Mouse (Mus musculus) thymus, adult 2 months (tissue): ENCODE results near the gene Ebf4. TPM values are rescaled to one million over a fixed set of nuclear protein-coding genes. Genes with fewer than 3 reads are reported as not detected.

Experiments used
- DNase-seq: peaks from one replicate; pipeline ENCODE4 v3.0.0; 2021
- H3K27ac ChIP-seq: fragments of 200-500 bp; 2 replicates; pipeline ENCODE4 v1.5.1; 2012; ENCODE audit warnings: low read length, control low read depth; ENCODE audit not compliant: control insufficient read depth, insufficient read depth
- H3K27me3 ChIP-seq: fragments of 200-500 bp; 2 replicates; pipeline ENCODE4 v1.6.1; 2012; ENCODE audit warnings: mild to moderate bottlenecking, low read length, moderate library complexity, mixed read lengths; ENCODE audit not compliant: control insufficient read depth, insufficient read depth
- H3K36me3 ChIP-seq: fragments of 200-500 bp; 2 replicates; pipeline ENCODE4 v1.6.1; 2012; ENCODE audit warnings: mild to moderate bottlenecking, low read length, moderate library complexity; ENCODE audit not compliant: control insufficient read depth, insufficient read depth
- H3K4me1 ChIP-seq: fragments of 200-500 bp; replicated peaks from 2 replicates; pipeline ENCODE4 v1.6.1; 2012; ENCODE audit warnings: low read length; ENCODE audit not compliant: control insufficient read depth, insufficient read depth
- H3K4me3 ChIP-seq: fragments of 200-500 bp; 2 replicates; pipeline ENCODE4 v1.5.1; 2012; ENCODE audit warnings: mild to moderate bottlenecking, low read length, control low read depth, moderate library complexity; ENCODE audit not compliant: control insufficient read depth, insufficient read depth
- CTCF ChIP-seq: fragments of 200-500 bp; IDR thresholded peaks from 2 replicates; pipeline ENCODE4 v1.5.1; 2012; ENCODE audit warnings: mild to moderate bottlenecking, control low read depth, low read length, moderate library complexity, borderline replicate concordance; ENCODE audit not compliant: control insufficient read depth, poor library complexity, insufficient read depth; ENCODE audit errors: extremely low read depth
- POLR2A ChIP-seq: fragments of 200-500 bp; IDR thresholded peaks from 2 replicates; pipeline ENCODE4 v1.6.1; 2012; ENCODE audit warnings: mild to moderate bottlenecking, low read length, control low read depth, moderate library complexity; ENCODE audit not compliant: control insufficient read depth, poor library complexity, insufficient read depth; ENCODE audit errors: extremely low read depth
- WGBS: fragments of 180-500 bp; shearing (Covaris S2); methylation state at CpG from one replicate; pipeline ENCODE4 v1.1.7; 2018; 5-methylcytosine and 5-hydroxymethylcytosine counted together
- polyA plus RNA-seq: library from polyadenylated mRNA; depleted of rRNA; stranded (reverse); fragments of >200 nt; gene quantifications from 2 replicates; pipeline ENCODE4 v1.2.3, GENCODE M21; 2012

Gene Ebf4
- polyA plus RNA-seq, 1 experiment = 0.78 TPM

DNA sequence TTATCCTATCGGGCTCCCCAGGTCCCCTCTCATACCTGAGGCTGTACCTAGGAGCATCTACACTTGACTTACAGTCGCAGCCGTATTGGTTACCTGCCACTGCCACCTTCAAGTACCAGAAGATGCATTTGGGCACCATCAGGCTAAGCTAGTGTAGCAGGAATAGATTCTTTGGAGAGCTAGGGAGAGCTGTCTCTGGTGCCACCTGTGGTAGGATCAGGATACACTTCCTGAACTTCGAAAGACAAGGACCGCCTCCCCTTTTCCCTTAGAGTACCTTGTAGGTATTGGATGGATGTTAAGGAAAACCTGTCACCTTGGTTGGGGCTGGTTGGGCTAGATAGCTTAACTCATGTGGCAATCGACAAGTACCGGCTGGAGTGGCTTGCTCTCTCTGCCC lies 26.9 kb upstream of the Ebf4 start:
- no peaks in the 10 kb centered on the region for H3K36me3 ChIP-seq
- H3K27ac ChIP-seq = no peak overlapping the region
- DNase-seq = no peak
- H3K4me3 ChIP-seq = no peak overlapping the region
- WGBS = 88% methylated on average over 7 of the region's 7 CpGs
- H3K27me3 ChIP-seq = no peaks in the 10 kb centered on the region
- no peaks in the 10 kb centered on the region for H3K4me1 ChIP-seq
- TF ChIP-seq CTCF (no peak), POLR2A (no peak)

DNA sequence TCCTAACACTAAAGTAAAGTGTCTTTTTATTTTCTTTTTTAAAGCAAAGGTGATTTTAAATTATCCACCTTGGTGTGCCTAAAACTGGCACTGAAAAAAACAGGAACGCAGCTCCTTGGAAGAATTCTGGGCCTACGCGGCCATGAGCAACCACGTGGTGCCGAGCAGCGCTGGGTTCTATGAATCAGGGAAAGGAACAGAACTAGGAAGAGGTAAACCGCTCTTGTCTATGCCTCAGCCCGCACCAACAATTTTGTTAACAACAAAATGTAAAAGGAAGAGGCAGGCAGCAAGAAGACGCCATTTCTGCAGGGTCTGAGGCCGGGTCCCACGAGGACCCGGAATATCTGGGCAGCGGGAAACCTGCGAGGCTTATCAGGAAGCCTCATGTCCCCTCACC lies 21.2 kb upstream of the Ebf4 start:
- TF ChIP-seq CTCF (0 out of 2 replicates have a peak, but pooled peaks have one; percentile 10), POLR2A (no peak)
- Histone ChIP-seq H3K27ac (peak overlapping the region; percentile 49), H3K4me1 (peaks cover 7% of the 10 kb centered on the region; the same call in 1 of the 2 replicates), H3K27me3 (no peaks in the 10 kb centered on the region), H3K36me3 (peaks cover 26% of the 10 kb centered on the region), H3K4me3 (peak overlapping the region; percentile 64)
- WGBS = under 1% methylated on average over 14 of the region's 14 CpGs
- DNase-seq = no peak

DNA sequence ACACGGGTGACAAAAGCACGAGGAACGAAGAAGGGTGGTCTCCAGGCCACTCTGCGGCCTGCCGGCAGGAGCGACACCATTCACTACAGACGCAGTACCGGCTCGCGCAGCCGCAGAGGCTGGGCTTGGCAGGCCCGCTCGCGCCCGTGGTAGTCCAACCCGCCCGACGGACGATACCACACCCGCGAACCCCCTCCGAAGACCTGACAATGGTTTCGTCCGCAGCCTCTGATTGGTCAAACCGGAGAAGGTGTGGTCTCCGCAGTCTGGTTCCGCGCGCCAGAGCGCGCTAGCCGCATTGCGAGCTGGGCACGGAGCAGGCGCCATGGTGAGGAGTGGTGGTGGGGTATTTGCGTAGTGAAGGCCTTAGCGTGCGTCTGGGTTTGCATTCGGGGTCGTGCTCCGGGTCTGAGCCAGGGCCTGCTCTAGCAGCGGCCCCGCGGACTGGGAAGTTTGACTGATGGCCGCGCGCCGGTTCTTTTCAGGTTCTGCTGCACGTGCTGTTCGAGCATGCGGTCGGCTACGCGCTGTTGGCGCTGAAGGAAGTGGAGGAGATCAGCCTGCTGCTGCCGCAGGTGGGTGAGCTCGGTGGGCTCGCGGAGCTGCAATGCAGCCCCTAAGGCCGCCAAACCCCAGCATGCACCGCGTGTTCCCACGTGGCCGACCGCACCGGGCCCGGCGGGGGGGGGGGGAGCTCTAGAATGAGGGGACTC lies 20.7 kb upstream of the Ebf4 start, which contains the start of gene Nop56:
TSS of gene Nop56 (plus strand) at position 282 of the 713 bp plus-strand sequence.
- Histone ChIP-seq H3K4me1 (peaks cover 7% of the 10 kb centered on the region; the same call in 1 of the 2 replicates), H3K27ac (peak within 1 kb of the TSS; percentile 59), H3K36me3 (peaks cover 28% of the 10 kb centered on the region), H3K27me3 (no peaks in the 10 kb centered on the region), H3K4me3 (peak within 1 kb of the TSS; percentile 73)
- WGBS = under 1% methylated on average over 68 of the region's 68 CpGs
- DNase-seq = peak; percentile 99
- TF ChIP-seq POLR2A = peak; percentile 100
- no peak for TF ChIP-seq CTCF

- H3K36me3 ChIP-seq = peaks cover 33% of the 10 kb centered on the region
- 0 out of 2 replicates have a peak overlapping the region, but pooled peaks have one; percentile 2 for H3K27ac ChIP-seq
- whole genome bisulfite sequencing = 3% methylated on average over 10 of the region's 10 CpGs
- DNase-seq = no peak
- H3K4me1 ChIP-seq = peaks cover 7% of the 10 kb centered on the region; the same call in 1 of the 2 replicates
- TF ChIP-seq CTCF (no peak), POLR2A (no peak)
- no peaks in the 10 kb centered on the region for H3K27me3 ChIP-seq
- H3K4me3 ChIP-seq = peak overlapping the region; percentile 73
Measured at GRCm38 (mm10) chr2:130274862-130275261, 20.1 kb upstream of the Ebf4 start.

DNA sequence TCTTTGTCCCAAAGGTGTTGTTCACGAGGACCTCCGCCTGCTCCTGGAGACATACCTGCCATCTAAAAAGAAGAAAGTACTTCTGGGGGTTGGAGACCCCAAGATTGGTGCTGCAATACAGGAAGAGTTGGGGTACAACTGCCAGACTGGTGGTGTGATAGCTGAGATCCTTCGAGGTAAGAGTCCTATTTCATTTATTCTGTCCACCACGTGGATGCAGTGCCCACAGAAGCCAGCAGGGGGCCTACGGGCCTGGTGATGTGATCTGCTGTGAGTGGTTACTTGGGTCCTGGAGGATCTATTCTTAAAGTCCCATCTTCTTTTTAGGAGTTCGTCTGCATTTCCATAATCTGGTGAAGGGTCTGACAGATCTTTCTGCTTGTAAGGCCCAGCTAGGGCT lies 19.3 kb upstream of the Ebf4 start:
- 60% methylated on average over 6 of the region's 6 CpGs for WGBS
- Histone ChIP-seq H3K4me1 (peaks cover 7% of the 10 kb centered on the region; the same call in 1 of the 2 replicates), H3K27ac (no peak overlapping the region), H3K4me3 (no peak overlapping the region), H3K36me3 (peaks cover 41% of the 10 kb centered on the region), H3K27me3 (no peaks in the 10 kb centered on the region)
- DNase-seq = peak; percentile 46
- TF ChIP-seq POLR2A (no peak), CTCF (0 out of 2 replicates have a peak, but pooled peaks have one; percentile 38)

- H3K27me3 ChIP-seq = no peaks in the 10 kb centered on the region
- no peak for DNase-seq
- peaks cover 14% of the 10 kb centered on the region for H3K4me1 ChIP-seq
- peaks cover 47% of the 10 kb centered on the region for H3K36me3 ChIP-seq
- TF ChIP-seq CTCF (no peak), POLR2A (no peak)
- no peak overlapping the region for H3K27ac ChIP-seq
- WGBS = 77% methylated on average over 8 of the region's 8 CpGs
- H3K4me3 ChIP-seq = no peak overlapping the region
Measured at GRCm38 (mm10) chr2:130279600-130280091, 15.3 kb upstream of the Ebf4 start.
